Mouse (Mus musculus) spleen, postnatal 14 days (tissue): Measurements from ENCODE around the gene Pip5k1b.

Source experiments
- DNase-seq, 2 experiments: peaks; one replicate each; pipeline ENCODE4 v3.0.0; 2021 to 2022; ENCODE audit warnings: low spot score in 2 of 2

The Pip5k1b gene

DNA sequence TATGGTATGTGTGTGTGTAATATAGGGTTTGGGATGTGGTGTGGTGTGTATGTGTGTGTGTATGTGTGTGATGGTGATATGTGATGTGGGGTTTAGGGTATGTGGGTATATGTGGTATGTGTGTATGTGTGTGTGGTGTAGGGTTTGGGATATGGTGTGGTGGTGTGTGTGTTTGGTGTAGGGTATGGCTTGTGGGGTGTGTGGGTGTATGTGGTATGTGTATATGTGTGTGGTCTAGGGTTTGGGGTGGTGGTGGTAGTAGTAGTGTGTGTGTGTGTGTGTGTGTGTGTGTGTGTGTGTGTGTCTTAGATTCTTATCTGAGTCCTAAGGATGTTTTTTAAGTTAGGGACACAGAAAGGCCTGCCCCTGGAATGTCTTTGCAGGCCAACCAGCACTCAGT, 37.3 kb downstream of the Pip5k1b start:
- no peak for DNase-seq

DNA sequence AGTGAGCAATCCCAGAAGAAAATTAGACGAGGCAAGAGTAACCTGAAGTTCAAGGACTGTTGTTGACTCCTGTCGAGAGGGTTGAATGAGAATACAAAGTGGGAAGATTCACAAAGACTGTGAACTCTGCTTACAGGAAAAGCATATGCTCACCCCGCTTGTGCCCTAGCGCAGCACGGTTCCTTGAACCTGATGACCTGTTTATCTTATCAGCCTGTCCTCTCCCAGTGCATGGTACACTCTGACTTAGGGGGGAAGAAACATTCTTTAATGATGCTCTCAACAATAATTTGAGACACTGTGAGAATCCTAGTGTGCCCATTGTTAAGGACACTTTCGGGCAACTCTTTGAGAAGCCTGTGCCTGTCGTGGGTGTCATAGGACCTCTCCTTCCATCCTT, 38.6 kb downstream of the Pip5k1b start:
- no peak for DNase-seq

DNA sequence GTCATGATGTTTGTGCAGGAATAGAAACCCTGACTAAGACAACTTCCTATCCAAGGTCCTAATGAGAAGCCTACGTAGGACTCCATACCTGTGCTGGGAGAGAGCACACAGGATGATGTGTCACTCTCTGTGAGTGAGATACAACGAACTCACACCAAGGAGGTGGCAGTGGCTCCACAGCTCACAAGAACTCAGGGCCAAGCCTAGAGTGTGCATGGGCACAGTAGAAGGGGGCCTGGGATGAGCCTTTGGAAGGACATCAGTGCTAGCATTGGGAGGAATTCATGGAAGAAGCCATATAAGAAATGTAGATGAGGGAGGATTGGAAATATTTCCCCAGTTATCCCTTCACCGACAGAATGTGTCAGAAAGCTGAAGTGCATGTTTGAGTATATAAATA, 39.7 kb downstream of the Pip5k1b start:
- DNase-seq, result no peak

DNA sequence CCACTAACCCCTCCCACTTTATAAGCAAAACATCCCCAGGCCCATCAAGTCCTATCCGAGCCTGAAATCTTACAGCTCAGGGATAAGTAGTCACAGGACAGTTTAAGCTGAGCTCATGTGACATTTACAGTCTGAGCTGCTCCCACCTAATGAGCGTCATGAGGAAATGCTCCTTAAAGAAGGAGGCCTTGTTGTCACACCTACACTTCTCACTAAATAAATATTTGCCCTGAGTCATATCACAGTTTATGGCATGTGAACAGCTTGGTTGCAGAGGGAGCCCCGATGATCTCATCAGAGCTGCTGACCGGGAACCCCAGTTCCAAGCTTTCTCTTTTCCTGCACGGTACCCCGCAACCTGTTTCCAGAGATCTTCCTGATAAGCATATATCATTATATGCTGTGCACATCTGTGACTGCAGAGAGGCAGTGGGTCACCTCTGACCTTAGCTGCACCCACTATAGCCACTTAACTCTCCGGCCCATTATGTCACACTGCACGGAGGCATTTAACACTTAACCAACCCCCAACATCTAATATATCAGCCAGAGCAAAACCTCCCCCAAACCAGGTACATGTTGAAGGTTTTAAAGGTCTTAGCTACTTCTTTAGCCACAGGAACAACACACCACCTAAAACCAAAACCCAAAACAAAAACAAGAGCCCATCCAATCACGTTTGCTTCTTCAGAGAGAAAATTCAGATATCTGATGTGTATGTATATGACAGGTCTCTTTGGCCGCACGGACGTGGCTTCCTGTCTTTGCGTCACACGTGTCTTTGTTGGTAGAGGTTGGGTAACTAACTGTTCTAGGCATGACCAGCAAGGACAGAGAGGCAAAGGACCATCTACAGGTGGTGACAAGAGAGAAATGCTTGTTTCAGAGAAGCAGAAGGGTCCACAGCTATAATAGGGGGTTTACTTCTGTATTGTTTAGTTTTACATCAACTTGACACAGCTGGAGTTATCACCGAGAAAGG, 40.7 kb downstream of the Pip5k1b start:
- no peak for DNase-seq

GRCm38 (mm10) chr19:24513105-24513843, 42.4 kb downstream of the Pip5k1b start:
- DNase-seq, result peak; percentile 59 to 62

GRCm38 (mm10) chr19:24511939-24512338, 43.7 kb downstream of the Pip5k1b start:
- no peak for DNase-seq

DNA sequence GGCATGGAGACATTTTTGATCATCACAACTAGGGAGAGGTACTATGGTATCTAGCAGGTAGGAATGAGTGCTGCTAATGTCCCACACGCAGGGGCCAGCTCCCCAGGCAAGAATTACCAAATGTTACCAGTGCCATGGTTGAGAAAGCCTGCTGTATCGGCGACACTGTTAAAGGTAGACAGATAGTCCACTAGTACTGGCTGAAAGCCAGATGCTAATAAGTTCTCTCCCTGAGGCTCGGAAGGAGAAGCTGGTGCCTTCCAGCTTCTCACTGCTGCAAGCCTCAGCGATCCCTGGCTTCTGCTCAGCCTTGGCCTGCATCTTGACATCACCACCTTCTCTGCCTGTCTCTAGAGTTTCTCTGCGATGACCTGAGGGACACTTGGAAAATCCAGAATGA, 46.3 kb downstream of the Pip5k1b start:
- no peak for DNase-seq

DNA sequence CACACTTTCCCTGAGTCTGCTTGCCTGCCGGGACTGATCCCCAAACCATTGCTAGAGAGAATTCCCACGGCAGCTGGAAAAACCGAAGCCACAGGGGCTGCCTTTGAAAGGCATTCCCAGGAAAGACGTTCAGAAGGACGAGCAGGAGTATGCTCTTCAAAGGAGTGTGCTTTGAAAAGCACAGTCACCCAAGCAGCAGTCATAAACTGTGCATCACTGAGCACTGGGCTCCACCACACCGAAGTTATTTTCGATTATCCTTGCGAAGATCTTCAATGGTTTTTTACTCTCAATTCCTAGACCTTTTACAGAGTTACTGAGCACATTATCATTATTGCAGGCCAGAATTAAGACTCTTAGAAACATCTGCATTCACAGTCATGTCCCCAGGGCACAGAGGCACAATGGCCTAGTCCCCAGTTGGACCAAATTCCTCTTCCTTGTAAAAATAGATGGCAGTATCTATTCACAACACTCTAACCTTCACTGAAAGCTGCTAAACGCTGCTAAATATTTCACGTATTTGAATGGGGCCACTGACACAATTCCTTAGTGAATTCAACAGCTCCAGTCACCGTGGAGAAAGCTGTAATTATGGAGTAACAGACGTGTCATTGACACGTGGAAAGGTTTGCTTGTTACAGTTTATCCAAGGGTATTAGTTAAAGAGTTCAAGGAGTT, 47.4 kb downstream of the Pip5k1b start:
- no peak for DNase-seq

- no peak for DNase-seq
Measured at GRCm38 (mm10) chr19:24502736-24503421, 52.8 kb downstream of the Pip5k1b start.

DNA sequence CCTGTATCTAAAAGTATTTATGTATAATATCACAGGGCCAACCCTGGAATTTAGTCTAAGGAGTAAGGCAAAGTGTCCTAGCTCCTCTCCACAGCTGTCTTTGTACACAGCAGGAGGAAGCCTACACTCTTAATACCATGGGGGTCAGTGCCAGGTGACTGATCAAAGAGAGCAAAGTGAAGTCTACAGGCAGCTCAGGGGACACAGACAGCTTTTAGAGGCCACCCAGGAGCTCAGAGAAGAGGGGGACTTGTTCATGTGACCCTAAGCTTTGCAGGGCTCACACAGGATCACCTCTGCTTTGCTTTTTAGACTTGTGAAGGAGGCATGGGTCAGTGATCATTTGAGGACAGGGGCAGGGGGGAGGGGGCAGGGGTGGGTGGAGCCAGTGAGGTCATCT, 54.1 kb downstream of the Pip5k1b start:
- no peak for DNase-seq

DNA sequence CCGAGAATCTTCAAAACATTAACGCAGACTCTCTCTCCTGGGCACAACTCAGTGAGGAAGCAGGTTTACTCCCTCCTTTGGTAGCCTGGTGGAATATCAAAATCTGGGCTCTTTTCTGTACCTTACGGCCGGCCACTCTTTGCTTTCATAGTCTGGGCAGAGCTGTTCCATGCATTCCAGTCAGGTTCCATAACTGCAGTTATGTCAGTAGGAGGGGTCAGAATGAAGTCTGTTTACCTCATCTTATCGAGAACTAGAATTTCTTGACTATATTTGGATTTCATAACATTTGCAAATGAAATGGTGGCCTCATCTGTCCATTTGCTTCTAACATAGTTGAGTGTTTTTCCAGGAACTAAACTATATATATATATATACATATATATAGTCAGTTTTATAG, 55.2 kb downstream of the Pip5k1b start:
- DNase-seq, result no peak

DNA sequence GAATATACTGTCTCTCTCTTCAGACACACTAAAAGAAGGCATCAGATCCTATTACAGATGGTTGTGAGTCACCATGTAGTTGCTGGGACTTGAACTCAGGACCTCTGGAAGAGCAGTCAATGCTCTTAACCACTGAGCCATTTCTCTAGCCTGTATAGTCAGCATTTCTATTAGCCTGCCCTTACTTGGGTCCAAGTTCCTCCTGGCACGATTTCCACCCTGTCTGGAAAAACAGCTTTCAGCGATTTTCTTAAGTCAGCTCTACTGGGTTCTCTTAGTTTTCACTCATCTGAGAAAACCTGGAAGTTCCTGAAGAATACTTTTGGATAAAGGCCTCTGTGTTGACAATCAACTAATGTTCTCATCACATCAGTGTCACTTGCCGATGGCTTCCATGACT, 56.4 kb downstream of the Pip5k1b start:
- no peak for DNase-seq

DNA sequence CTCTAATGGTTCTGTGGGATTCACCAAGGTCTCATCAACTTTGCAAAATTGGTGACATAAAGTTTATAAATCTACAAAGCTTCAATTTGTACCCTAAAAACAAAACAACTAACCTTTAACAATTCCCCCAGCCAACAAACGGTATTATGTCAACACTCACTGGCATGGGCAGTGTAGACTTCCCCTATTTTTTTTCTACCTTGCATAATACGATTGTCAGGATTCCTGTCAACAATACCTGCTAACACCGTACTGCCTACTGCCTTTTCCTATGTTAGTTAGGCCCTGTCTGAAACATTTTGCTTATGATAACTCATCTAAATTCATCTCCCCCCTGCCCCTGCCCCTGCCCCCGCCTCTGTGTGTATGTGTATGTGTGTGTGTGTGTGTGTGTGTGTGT, 61.8 kb downstream of the Pip5k1b start:
- DNase-seq, result no peak

GRCm38 (mm10) chr19:24491824-24492223, 63.8 kb downstream of the Pip5k1b start:
- no peak for DNase-seq

GRCm38 (mm10) chr19:24490275-24490674, 65.4 kb downstream of the Pip5k1b start:
- no peak for DNase-seq

- DNase-seq, result no peak
Measured at GRCm38 (mm10) chr19:24486433-24487296, 69.0 kb downstream of the Pip5k1b start.

DNA sequence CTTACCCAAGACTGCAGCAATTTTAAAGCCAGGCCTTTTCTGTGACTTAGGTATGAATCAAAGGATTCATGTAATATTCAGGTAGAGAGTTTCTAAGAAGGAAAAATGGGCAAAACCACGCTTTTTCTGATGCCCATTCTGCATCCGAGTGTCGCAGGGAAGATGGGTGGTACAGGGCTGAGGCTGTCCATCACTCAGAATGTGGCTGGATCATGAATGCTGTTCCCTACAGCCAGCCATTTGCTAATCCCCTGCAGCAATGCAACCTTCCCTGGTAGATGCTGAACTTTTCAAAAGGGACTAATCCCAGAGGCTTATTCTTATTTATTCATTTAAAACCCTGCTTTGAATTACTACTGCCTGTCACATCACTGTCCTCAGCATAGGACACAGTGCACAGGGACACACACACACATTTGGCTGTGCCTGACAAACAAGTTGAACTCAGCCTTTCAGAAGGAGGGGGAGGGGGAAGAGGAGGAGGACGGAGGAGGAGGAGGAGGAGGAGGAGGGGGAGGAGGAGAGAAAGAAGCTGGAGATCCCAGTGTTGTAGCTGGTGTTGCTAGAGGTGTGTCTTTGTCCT, 71.0 kb downstream of the Pip5k1b start:
- no peak for DNase-seq

GRCm38 (mm10) chr19:24480916-24481315, 74.8 kb downstream of the Pip5k1b start:
- DNase-seq, result no peak

DNA sequence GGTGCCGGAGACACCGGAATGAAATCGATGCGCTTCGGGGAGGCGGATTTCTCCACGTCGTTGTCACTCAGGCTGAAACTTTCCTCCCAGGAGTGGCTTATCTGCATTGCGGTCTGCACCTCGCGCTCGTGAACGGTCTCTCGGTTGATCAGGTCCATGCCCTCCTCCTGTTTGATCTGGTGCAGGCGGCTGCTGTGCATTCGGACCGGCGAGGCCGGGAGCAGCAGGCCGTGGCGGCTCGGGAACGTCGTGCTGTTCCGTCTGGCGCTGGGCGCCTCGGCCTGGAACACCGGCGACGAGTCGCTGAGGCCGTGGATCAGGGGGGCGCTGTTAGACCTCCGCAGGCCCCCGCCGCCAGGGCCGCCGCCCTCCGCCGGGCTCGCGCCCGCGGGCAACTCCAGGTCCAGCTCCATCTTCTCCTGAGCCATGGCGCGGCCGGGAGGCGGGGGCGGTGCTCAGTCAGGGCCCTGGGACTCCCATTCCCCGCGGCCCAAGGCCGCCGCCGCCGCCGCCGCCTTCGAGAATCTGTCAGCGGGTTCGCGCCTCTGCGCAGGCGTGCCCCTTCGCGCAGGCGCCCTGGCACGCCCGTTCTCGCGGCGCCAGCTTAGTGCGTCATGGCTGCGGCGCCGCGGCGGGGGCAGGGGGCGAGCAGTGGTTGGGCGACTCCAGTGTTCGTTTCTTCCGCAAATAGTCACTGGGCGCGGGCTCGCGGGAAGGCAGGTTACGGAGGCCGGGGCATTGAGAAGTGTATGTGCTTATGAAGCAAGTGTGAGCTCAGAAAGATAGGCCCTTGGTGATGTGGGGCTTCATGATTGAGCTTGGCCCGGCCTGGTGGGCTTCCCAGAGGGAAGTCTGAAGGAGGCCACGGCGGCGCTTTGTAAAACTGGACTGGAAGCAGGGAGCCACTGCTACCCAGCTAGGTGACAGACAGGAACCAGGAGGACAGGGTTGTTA, 78.5 kb downstream of the Pip5k1b start, which contains the start of gene Fam122a:
Fam122a (minus strand) TSS at position 428 of the 954 bp plus-strand sequence.
- DNase-seq, result peak; percentile 82 to 88
